Mouse (Mus musculus): ENCODE data around the gene Ift46. TPM values are rescaled to one million over a fixed set of nuclear protein-coding genes. Genes with fewer than 3 reads are reported as not detected.
A peak's percentile ranks its signal among the peaks of the same experiment; 100 is the strongest.

Gene Ift46
- 10 to 100 TPM; 73.0 to 87.7 TPM for total RNA-seq (2021)
- long read RNA-seq, experiment 1, full-length matches to known transcripts = 9 of 17 reads
- long read RNA-seq, experiment 1, partial matches to known transcripts = 7 of 17 reads
- long read RNA-seq, experiment 1, other reads (novel, unspliced or antisense) = 1 of 17 reads
- long read RNA-seq, experiment 2, full-length matches to known transcripts = 11 of 19 reads
- long read RNA-seq, experiment 2, partial matches to known transcripts = 3 of 19 reads
- long read RNA-seq, experiment 2, other reads (novel, unspliced or antisense) = 5 of 19 reads

DNA sequence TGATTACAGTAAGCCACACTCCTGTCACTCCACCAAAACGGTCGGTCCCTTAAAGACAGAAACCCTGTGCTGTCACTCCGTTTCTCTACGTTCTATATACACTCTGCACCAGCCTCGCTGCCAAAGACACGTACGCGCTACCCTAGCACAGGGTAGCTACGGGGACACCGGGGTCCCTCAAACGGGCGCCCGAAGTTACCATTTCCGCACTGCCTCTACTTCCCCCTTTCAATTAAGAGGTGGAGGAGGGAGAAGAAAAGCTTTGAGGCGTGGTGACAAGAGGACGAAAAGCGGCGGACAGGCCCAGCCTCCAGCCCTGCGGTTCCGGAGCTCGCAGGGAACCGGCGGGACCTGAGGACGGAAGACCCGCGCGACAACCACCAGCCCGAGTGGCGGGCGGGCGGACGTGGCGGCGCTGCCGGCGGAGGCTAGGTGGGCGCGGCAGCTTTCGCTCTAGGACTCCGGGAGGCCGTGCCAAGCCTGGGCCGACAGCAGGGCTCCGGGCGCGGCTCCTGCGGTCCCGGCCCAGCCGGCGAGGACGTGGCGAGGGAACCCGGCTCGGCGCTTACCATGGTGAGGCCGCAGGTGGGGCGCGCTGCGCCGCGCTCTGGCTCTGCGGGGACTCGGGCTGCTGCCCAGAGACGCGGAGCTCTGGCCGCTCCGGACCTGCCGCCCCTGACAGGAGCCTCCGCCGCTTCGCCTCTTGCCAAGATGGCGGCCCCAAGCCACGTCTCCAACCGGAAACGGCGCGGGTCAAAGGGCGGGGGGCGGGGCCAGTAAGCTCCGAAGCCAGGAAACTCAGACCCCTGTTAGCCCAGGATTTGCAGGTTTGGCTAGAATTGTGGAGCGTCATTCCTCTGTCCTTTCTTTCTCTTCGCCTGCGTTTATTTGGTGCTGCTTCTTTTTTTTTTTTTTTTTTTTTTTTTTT, at the start of gene Ift46, which contains the start of gene Arcn1:
Gene Ift46 (plus strand): TSS at position 808 of the 928 bp plus-strand sequence.
Gene Arcn1 (minus strand): TSS at position 745 of the 928 bp plus-strand sequence.
- DNase-seq = peak; percentile 90

- no peak for DNase-seq
Observed at GRCm38 (mm10) chr9:44718937-44719631, 48.6 kb upstream of the Ift46 start.

DNA sequence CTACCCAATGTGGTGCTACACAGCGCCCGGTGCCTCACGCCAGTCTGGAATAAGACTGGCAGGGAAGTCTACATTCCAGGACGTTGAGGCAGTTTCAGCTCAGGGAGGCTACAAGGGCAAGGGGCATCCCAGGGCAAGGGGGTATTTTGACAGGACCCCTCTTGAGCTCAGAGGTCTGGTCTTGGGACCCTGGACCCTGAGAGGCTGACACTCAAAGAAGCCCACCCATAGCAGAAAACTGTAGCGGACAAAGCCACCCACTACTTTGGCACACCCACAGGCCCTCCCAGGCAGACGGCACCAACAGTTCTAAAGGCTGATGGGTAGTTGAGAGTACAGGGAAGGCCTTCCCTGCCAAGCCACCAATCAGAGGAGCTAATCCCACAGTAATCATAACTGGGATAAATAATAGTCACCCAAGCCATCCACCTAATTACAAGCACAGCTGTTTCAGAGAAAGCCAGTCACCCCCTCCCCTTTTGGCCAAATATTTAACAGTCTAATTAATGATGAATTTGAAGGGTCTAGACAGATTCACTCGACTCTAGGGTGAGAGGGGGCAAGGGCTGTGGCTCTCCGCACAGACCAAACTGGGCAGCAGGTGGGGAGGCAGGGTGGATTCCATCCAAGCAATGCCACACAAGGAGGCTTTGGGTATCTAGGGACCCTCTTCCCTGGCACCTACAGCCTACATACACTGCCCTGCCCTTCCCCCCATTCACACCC, 47.9 kb upstream of the Ift46 start:
- no peak for DNase-seq

DNA sequence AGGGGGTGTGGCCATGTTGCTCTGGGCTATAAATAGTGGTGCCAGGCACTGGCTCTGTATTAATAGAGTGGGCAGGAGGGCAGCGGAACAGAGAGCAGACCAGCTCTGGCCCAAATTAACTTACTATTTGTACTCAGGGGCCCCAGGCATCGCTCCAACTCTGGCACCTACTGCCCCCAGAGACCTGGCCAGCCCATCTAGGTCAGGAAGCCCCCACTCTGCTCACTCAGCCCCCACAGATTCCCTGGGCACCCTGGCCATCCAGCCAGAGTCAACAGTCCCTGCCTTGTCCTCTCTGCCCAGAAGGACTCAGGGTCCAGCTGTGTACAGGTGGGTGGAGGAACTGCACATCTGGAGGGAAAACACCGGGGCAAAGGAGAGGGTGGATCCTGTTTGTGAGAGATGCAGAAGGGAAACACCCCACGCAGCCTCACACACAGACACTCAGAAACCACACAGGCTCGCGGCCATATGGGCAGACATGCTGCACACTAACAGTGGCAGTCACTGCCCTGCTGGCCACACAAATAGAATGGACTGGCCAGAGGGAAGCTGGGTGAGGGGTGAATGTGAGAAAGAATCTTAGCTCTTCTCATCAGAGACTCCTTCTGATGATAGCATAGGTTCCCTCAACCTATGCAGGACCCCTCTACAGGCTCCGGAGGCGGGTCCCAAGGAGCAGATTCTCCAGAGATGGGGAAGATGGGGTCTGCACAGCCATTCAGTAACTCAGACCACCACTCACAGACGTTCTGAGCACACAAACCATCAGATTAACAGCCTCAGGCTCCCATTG, 47.2 kb upstream of the Ift46 start:
- DNase-seq = peak; percentile 29

DNA sequence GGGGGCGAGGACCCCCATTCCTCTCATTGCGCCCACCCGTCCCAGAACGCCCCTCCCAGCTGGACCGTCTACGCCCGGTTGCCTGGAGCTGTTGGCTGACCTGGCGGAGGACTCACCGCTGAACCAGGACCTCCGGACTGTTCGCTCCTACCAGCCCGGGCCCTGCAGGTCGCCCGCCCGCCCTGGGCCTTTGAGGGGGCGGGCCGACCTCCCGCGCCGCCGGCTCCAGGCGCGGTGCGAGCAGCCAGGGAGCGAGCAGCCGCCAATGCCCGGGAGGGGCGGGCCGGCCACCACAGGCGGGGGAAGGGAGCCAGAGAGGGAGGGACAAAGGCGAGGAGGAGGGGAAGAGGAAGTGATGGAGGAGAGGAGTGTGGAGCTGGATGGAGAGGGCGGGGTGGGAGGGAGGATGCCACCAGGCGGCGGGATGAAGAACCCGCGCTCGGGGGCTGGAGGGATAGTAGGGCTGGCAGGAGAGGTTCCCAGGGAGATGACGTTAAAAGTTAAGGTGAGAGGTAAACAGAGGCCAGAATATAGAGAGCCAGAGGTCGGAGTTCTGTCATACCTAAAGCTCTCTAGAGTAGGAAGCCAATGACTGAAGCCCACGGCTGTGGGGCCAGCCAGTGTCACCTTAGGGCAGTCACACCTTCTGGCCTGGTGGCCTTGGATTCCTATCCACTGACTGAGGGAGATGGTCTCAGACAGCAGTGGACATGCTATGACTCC, 46.4 kb upstream of the Ift46 start:
- DNase-seq = peak; percentile 93

DNA sequence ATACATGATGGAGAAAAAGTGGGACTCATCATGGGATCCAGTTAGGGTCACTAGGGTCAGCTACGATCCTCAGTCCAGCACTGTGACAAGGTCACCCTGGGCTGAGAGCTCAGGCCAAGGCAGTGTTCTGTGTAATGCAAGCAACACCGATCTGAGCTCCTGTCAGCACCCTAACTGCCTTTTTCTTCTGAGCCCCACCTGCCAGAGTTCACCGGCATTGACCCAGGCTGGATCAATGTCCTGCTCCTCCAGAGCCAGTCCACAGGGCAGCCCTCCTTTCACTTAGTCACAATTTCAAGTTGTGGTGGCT, 45.9 kb upstream of the Ift46 start:
- DNase-seq = no peak

GRCm38 (mm10) chr9:44722575-44722974, 45.1 kb upstream of the Ift46 start:
- DNase-seq = no peak

GRCm38 (mm10) chr9:44723008-44723407, 44.7 kb upstream of the Ift46 start:
- DNase-seq = peak; percentile 34

DNA sequence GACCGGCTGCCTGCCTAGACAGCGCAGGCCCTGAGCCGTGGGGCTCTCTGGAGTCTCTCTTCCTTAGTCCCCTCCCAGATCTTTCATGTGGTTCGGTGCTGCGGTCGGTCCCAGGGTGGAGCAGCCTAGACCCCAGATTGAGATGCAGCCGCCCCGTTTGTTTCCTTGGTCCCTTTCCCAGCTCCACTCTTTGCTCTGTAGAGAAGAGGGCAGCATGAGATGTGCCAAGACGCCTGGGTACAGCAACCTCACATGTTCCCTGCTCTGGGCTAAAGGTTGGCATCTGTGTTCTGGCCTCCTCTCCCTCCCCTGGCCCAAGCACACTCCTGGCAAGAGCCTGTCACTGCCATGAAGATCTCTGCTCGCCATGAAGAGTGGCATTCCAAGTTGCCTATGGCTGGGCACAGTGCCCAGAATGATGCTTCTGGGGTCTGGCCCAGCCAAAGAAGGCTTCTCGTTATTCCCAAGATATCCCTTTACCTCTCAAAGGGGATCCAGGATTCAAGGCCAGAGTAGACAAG, 44.1 kb upstream of the Ift46 start:
- peak; percentile 51 for DNase-seq

- DNase-seq = peak; percentile 57
Observed at GRCm38 (mm10) chr9:44724223-44724622, 43.5 kb upstream of the Ift46 start.

DNA sequence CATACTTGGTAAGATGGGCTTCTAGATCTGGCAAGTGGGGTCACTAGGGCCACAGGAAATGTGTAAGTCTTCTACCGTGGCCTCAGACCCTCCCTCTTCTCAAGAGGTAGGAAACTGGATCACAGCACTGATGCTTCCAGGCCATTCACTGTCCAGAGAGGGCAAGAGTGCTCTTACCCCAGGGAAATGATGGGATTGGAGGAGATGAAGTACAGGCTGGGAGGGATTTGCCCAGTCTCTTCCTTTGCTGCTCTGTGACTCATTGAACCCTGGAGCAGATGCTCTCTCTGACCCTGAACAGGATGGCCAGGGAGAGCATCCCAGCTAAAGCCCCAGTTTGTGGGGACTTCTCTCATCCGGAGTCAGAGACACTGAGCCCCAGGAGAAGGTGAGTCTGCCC, 43.0 kb upstream of the Ift46 start:
- no peak for DNase-seq

DNA sequence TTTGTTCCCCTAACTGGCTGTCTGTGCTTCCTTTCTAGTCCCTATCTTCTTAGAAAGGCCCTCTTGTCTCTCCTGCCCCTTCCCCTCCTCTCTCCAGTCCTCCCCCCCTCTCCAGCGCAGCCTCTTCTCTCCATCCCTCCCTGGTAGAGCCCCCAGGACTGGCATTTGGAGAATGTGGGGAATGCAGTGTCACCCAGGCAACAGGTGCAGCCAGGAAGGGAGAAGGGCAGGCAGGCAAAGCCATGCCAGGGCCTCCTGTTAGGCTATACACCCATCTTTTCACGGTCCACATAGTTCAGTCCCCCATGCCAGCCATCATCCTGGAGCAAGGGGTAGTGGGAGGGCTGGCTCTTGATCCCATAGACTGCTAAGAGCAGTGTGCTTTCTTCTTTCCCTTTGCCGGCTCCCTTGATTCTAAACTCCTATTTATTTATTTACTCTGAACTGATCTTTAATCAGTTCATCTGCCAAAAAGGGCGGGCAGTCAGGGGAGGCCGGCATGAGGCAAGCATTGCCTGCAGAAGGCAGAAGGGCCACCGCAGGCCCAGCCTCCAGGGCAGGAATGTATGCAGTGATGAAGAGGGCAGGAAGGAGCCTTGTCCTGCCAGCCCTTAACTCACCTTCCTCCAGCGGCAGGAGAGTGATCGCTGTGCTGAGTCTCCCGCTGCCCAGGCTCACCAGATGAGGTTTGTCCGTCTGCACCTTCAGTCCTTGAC, 41.1 kb upstream of the Ift46 start:
- DNase-seq = no peak

- DNase-seq = no peak
Observed at GRCm38 (mm10) chr9:44727441-44727840, 40.3 kb upstream of the Ift46 start.

- DNase-seq = no peak
Observed at GRCm38 (mm10) chr9:44732130-44732549, 35.6 kb upstream of the Ift46 start.

DNA sequence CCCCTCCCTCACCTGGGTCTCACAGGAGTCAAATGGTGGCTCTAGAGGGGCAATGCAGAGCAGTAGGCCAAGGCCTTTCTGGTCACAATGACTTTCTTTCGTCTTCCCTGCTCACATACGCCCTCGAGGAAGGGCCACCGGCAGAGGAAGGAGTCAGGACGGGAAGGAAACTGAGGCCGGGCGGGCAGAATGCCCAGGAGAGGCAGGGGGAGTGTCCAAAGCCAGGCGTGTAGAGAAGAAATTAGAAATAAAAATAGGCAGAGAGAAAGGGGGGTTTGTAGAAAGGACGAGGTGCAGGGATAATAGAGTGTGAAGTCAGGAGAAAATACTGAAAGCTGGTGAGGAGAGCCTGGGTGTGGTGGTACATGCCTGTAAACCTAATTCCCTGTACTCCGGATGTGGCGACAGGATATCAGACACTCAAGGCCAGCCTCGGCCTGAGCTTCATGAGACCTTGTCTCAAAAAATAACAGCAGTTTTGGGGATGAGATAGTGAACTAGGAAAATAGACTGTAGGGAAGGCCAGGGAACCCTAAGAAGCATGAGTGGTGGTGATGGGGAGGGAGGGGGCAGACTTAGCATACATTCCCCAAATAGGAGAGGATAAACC, 34.7 kb upstream of the Ift46 start:
- peak; percentile 34 for DNase-seq

DNA sequence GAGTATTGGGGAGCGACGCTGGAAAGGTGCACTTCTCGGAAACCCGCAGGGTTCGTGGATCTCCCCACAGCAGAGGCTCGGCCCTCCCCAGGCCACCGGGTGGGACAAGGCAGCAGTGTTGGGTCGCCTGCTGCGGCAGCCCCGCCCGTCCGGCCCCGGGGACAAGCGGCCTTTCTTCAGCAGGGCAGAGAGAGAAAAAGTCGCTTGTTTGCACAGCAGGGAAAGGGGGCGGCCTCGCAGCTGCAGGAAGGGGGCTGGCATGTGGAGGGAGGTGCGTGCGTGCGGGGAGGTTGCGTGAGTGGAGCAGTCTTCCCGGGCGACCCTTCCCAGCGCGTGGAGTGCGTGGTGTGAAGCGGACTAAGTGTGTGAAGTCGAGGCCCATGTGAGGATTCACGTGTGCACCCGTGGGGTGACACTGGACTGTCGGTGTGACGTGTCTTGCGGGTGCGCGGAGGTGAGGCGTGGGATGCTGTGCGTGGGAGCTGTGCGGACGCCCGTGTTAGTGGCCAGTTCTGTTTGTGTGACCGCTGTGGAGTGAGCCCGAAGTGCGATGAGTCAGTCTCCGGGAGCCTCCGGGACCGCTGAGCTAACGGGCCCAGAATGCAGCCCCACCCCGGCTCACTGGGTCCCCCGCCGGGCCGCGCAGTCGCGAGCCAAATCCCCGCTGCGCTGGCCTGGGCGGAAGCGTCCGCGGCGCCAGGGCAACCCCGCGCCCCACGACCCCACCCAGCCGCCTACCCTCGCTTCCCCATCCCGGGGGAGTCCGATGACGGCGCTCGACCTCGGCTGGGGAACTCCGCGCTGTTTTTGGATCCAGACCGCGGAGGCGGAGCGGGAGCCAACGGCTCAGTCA, 33.8 kb upstream of the Ift46 start:
- peak; percentile 76 for DNase-seq

GRCm38 (mm10) chr9:44734524-44735494, 32.9 kb upstream of the Ift46 start, which contains the start of gene Phldb1:
Gene Phldb1 (minus strand): TSS chr9:44735198.
- peak; percentile 86 for DNase-seq
